Mouse (Mus musculus) midbrain, embryonic 16.5 days (tissue): Measurements from ENCODE around the gene Pycard. TPM values are rescaled to one million over a fixed set of nuclear protein-coding genes. Genes with fewer than 3 reads are reported as not detected.
A peak's percentile ranks its signal among the peaks of the same experiment; 100 is the strongest.
"Not testable (repeated sequence)": the region's sequence is repeated elsewhere in the genome, so short reads cannot be mapped to it uniquely, and the experiment has no call there.

Experiments
- ATAC-seq: fragments of 200-750 bp; cut with Nextera tagmentation; 2 replicates; pipeline ENCODE4 v1.8.0; 2017; ENCODE audit warnings: moderate TSS enrichment
- H3K27ac ChIP-seq: fragments of 300-500 bp; sonication (generic); 2 replicates; pipeline ENCODE4 v1.5.1; 2014; ENCODE audit warnings: mild to moderate bottlenecking, low read length, mixed read lengths
- H3K27me3 ChIP-seq: fragments of 300-500 bp; sonication (generic); 2 replicates; pipeline ENCODE4 v1.6.1; 2014; ENCODE audit warnings: low read depth, low read length, mixed read lengths; ENCODE audit not compliant: control insufficient read depth, insufficient read depth
- H3K36me3 ChIP-seq: fragments of 300-500 bp; sonication (generic); 2 replicates; pipeline ENCODE4 v1.6.1; 2014; ENCODE audit warnings: mild to moderate bottlenecking, low read length, moderate library complexity, mixed read lengths; ENCODE audit not compliant: control insufficient read depth, insufficient read depth
- H3K4me1 ChIP-seq: fragments of 300-500 bp; sonication (generic); 2 replicates; pipeline ENCODE4 v1.6.1; 2014; ENCODE audit warnings: mild to moderate bottlenecking, low read length, mixed read lengths; ENCODE audit not compliant: control insufficient read depth, insufficient read depth
- H3K4me2 ChIP-seq: fragments of 300-500 bp; sonication (generic); 2 replicates; pipeline ENCODE4 v1.6.1; 2014; ENCODE audit warnings: mild to moderate bottlenecking, low read length, mixed read lengths
- H3K4me3 ChIP-seq: fragments of 300-500 bp; sonication (generic); 2 replicates; pipeline ENCODE4 v1.5.1; 2014; ENCODE audit warnings: low read depth, mild to moderate bottlenecking, low read length, moderate library complexity, mixed read lengths
- H3K9ac ChIP-seq: fragments of 300-500 bp; sonication (generic); 2 replicates; pipeline ENCODE4 v1.6.1; 2014; ENCODE audit warnings: low read depth, low read length, mixed read lengths
- H3K9me3 ChIP-seq: fragments of 300-500 bp; sonication (generic); replicated peaks from 2 replicates; pipeline ENCODE4 v1.6.1; 2014; ENCODE audit warnings: mild to moderate bottlenecking, low read length, mixed read lengths; ENCODE audit not compliant: control insufficient read depth, poor library complexity, severe bottlenecking
- WGBS: fragments of 180-500 bp; shearing (Covaris S2); extraction: QIAGEN DNeasy Blood & Tissue Kit; methylation state at CpG from one replicate; pipeline ENCODE4 v1.1.7; 2014; 5-methylcytosine and 5-hydroxymethylcytosine counted together
- polyA plus RNA-seq: library from polyadenylated mRNA; unstranded; fragments of >200 nt; fragmentation: Nextera tagmentation; extraction: Ambion mirVana; gene quantifications from 2 replicates; pipeline ENCODE4 v1.2.1, GENCODE M21; 2015

Pycard gene
- 2.3 and 6.9 TPM in 2 replicates for polyA plus RNA-seq

- Histone ChIP-seq H3K27ac (no peak within 1 kb of the TSS), H3K9ac (peak within 1 kb of the TSS; percentile 10; the same call in 1 of the 2 replicates), H3K36me3 (peaks cover 2% of the 10 kb centered on the region; the same call in 1 of the 2 replicates), H3K9me3 (no peaks in the 10 kb centered on the region), H3K4me3 (peak within 1 kb of the TSS; percentile 6; the same call in 1 of the 2 replicates), H3K4me2 (peak within 1 kb of the TSS; percentile 44), H3K27me3 (no peaks in the 10 kb centered on the region), H3K4me1 (no peaks in the 10 kb centered on the region; the same call in 1 of the 2 replicates)
- 0 out of 2 replicates have a peak, but pooled peaks have one; percentile 18 for ATAC-seq
- WGBS: 17% methylated on average over 18 of the region's 18 CpGs
Measured at GRCm38 (mm10) chr7:127993341-127993977, at the start of gene Pycard. TSS of gene Pycard (minus strand) at chr7:127993867.

GRCm38 (mm10) chr7:128042161-128042820, 48.6 kb upstream of the Pycard start:
- ATAC-seq, H3K9me3 ChIP-seq, H3K4me3 ChIP-seq, H3K27ac ChIP-seq, H3K27me3 ChIP-seq, H3K4me1 ChIP-seq, H3K9ac ChIP-seq, H3K36me3 ChIP-seq, H3K4me2 ChIP-seq: not testable (repeated sequence)
- WGBS: 91% methylated on average over 14 of the region's 15 CpGs

- ATAC-seq: no peak
- no peaks in the 10 kb centered on the region for H3K4me1 ChIP-seq
- H3K4me3 ChIP-seq: no peak overlapping the region
- no peaks in the 10 kb centered on the region for H3K27me3 ChIP-seq
- no peak overlapping the region for H3K9ac ChIP-seq
- no peaks in the 10 kb centered on the region for H3K36me3 ChIP-seq
- no peak overlapping the region for H3K4me2 ChIP-seq
- H3K27ac ChIP-seq: no peak overlapping the region
- 96% methylated on average over 4 of the region's 4 CpGs for WGBS
- H3K9me3 ChIP-seq: no peaks in the 10 kb centered on the region
Measured at GRCm38 (mm10) chr7:128033616-128034015, 39.9 kb upstream of the Pycard start.

DNA sequence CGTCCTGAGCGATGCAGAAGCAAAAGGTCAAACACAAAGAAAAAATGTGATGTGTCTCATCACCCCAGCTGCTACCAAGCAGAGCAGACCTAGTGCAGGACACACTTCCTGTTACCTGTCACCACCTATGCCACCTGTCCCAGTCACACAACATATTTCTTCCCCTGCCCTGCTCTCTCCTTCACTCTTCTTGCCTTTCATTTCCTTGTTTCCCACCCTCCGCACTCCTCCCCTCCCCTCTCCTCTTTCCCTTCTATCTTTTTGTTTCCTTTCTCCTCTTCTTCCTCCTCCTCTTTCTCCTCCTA, 39.3 kb upstream of the Pycard start:
- no peak overlapping the region for H3K9ac ChIP-seq
- no peak overlapping the region for H3K4me3 ChIP-seq
- no peaks in the 10 kb centered on the region for H3K9me3 ChIP-seq
- ATAC-seq: no peak
- no peak overlapping the region for H3K27ac ChIP-seq
- no peaks in the 10 kb centered on the region for H3K36me3 ChIP-seq
- no peaks in the 10 kb centered on the region for H3K4me1 ChIP-seq
- no peak overlapping the region for H3K4me2 ChIP-seq
- no peaks in the 10 kb centered on the region for H3K27me3 ChIP-seq
- 84% methylated on average over 3 of the region's 3 CpGs for WGBS

DNA sequence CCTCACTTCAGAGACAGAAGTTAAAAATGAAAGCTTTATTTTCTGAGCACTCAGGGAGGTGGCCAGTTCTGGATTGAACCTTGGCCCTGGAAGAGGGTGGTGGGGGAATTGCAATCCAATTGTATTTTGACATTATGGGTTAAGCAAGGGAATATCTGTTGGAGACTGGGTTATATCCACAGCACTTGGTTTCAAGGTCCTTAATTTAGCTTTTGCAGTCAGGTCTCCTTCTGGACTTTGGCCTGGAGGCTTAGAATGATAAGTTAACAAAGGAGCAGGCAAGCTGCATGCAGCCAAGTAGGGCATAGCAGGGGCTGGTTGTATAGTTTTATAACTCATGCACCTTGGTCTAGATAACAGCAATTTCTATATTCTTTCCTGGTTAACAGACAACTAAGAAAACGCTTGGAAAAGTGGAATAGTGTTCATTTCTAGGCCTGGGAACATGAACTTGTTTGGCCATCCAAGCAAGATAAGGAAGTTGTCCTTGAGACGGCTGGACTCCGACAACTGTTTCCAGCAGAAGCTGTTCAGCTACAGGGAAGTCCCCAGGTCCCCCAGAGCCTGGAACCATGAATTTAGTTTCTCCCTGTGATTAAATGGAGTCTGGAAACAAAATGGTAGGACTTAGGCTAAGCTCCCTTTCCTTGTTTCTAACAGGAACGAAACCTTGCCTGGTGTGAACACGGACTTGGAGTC, 38.8 kb upstream of the Pycard start:
- 91% methylated on average over 5 of the region's 5 CpGs for WGBS
- H3K27ac ChIP-seq: no peak overlapping the region
- no peak overlapping the region for H3K4me2 ChIP-seq
- no peaks in the 10 kb centered on the region for H3K27me3 ChIP-seq
- no peaks in the 10 kb centered on the region for H3K4me1 ChIP-seq
- H3K4me3 ChIP-seq: no peak overlapping the region
- no peak overlapping the region for H3K9ac ChIP-seq
- no peaks in the 10 kb centered on the region for H3K9me3 ChIP-seq
- ATAC-seq: no peak
- no peaks in the 10 kb centered on the region for H3K36me3 ChIP-seq

- H3K27ac ChIP-seq: no peak overlapping the region
- H3K4me2 ChIP-seq: no peak overlapping the region
- no peak overlapping the region for H3K9ac ChIP-seq
- H3K4me3 ChIP-seq: no peak overlapping the region
- WGBS: 42% methylated on average over 9 of the region's 9 CpGs
- H3K9me3 ChIP-seq: no peaks in the 10 kb centered on the region
- ATAC-seq: peak; percentile 80
- H3K4me1 ChIP-seq: no peaks in the 10 kb centered on the region
- no peaks in the 10 kb centered on the region for H3K36me3 ChIP-seq
- no peaks in the 10 kb centered on the region for H3K27me3 ChIP-seq
Measured at GRCm38 (mm10) chr7:128031403-128031976, 37.8 kb upstream of the Pycard start.

DNA sequence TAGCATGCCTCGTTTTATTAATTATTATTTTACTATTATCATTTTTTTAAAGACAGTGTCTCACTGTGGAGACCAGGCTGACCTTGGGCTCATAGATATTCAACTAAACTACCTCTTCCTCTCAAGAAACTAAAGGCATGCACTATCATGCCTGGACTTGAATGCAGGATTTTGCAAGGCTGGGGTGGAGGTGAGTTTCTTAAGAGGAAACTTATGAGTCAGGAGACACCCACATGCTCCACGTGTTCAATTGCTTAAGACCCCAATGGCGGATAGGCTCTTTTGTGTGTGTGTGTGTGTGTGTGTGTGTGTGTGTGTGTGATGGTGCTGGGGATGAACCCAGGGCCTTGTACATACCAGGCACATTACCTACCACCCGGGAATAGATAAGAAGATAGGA, 31.7 kb upstream of the Pycard start:
- no peaks in the 10 kb centered on the region for H3K4me1 ChIP-seq
- H3K4me3 ChIP-seq: no peak overlapping the region
- no peaks in the 10 kb centered on the region for H3K36me3 ChIP-seq
- H3K9ac ChIP-seq: no peak overlapping the region
- H3K27me3 ChIP-seq: no peaks in the 10 kb centered on the region
- H3K27ac ChIP-seq: no peak overlapping the region
- ATAC-seq: no peak
- H3K9me3 ChIP-seq: no peaks in the 10 kb centered on the region
- no peak overlapping the region for H3K4me2 ChIP-seq
- 89% methylated on average over 4 of the region's 4 CpGs for WGBS

DNA sequence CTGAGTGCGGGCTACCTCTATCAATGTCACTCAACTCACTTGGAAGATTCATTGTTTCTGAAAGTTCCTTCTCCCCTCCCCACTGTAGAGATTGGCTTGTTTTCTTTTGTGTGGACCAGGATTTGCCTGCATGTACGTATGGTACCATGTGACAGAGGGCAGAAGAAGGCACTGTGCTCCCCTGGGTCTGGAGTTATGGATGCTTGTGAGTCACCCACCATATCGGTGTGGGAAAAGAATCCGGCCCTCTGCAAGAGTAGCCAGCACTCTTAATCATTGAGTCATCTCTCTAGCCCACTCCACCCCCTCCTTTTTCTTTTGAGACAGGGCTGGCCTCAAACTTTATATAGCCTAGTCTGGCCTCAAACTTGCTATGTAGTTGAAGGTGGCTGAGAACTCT, 31.3 kb upstream of the Pycard start:
- WGBS: 84% methylated on average over 4 of the region's 4 CpGs
- no peak for ATAC-seq
- H3K4me2 ChIP-seq: no peak overlapping the region
- H3K36me3 ChIP-seq: no peaks in the 10 kb centered on the region
- no peaks in the 10 kb centered on the region for H3K4me1 ChIP-seq
- no peaks in the 10 kb centered on the region for H3K9me3 ChIP-seq
- H3K4me3 ChIP-seq: no peak overlapping the region
- no peaks in the 10 kb centered on the region for H3K27me3 ChIP-seq
- H3K27ac ChIP-seq: no peak overlapping the region
- no peak overlapping the region for H3K9ac ChIP-seq

DNA sequence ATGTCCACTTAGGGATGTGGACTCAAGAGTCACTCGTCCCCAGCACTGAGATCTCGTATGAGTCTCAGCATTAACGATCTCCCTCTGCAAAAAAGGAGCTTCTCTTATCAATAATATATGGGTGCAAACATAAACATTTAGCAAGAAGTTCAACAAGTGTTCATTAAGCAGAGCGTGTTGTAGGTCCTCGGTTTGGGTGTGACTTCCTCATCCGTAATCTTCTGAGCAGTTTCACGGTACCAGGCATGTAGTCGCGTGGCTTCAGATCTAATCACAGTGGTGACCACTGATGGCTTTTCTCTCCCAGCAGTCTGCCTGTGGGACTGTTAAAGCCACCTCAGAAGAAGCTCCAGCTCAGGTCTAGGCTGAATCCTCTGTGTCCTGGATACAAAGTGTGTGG, 30.7 kb upstream of the Pycard start:
- Histone ChIP-seq H3K4me2 (no peak overlapping the region), H3K4me1 (no peaks in the 10 kb centered on the region), H3K9me3 (no peaks in the 10 kb centered on the region), H3K27ac (no peak overlapping the region), H3K27me3 (no peaks in the 10 kb centered on the region), H3K36me3 (no peaks in the 10 kb centered on the region), H3K9ac (no peak overlapping the region), H3K4me3 (no peak overlapping the region)
- ATAC-seq: no peak
- WGBS: 92% methylated on average over 9 of the region's 9 CpGs
